Mouse (Mus musculus): ENCODE measurements around the gene Opalin. TPM values are rescaled to one million over a fixed set of nuclear protein-coding genes. Genes with fewer than 3 reads are reported as not detected.

Opalin gene
- not detected for polyA plus RNA-seq (2012; fragmentation: generic; extraction: Trizol)

DNA sequence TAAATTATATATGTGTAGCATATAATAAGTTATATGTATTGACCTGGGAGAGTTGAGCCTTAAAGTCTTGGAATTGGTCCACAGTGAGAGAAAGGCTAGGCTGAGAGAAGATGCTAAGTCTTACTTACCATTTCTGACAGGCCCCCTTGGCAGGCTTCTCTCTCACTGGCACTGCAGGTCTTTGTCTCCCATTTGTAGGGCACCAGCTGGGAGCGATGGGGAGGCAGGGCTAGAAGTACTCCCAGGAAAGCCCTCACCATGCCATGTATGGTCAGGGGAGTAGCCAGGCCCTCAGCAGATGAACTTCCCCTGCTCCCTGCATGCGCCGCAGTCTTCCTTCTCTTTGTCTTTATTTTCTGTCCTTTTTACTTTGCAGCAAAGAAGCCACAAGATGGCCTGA lies at the start of gene Opalin:
Opalin (minus strand) TSS at position 208 of the 400 bp plus-strand sequence.
- peaks cover 49% of the 10 kb centered on the region for H3K27me3 ChIP-seq (ENCODE audit: control insufficient read depth, insufficient read depth, insufficient read length)
- no peak within 1 kb of the TSS for H3K4me3 ChIP-seq
- no peaks in the 10 kb centered on the region for H3K36me3 ChIP-seq (ENCODE audit: control insufficient read depth, insufficient read depth)
- H3K79me2 ChIP-seq (ENCODE audit: control insufficient read depth, insufficient read depth), result no peaks in the 10 kb centered on the region
- H3K4me2 ChIP-seq (ENCODE audit: low read depth), result no peak within 1 kb of the TSS
- TF ChIP-seq E2F4 (IDR thresholded peaks at IDR 0.05; ENCODE audit: insufficient read depth), result no peak
- TF ChIP-seq POLR2AphosphoS2 (IDR thresholded peaks at IDR 0.05; ENCODE audit: insufficient read length, low read depth), result no peak
- no peak for TF ChIP-seq TCF3 (IDR thresholded peaks at IDR 0.05; ENCODE audit: insufficient read length, low read depth)
- no peak for TF ChIP-seq POLR2A (IDR thresholded peaks at IDR 0.05; ENCODE audit: insufficient read length, low read depth)
- TF ChIP-seq REST (IDR thresholded peaks at IDR 0.05; ENCODE audit: insufficient read depth, insufficient read length), result no peak
- TF ChIP-seq MAX (IDR thresholded peaks at IDR 0.05; ENCODE audit: low read depth), result no peak
- TF ChIP-seq MYOG (IDR thresholded peaks at IDR 0.05; ENCODE audit: control insufficient read depth in 1 of 3, insufficient read depth in 1 of 3, insufficient read length in 2 of 3, low read depth in 2 of 3), result no peak
- no peak within 1 kb of the TSS for H3ac ChIP-seq (ENCODE audit: control insufficient read depth, insufficient read length)

DNA sequence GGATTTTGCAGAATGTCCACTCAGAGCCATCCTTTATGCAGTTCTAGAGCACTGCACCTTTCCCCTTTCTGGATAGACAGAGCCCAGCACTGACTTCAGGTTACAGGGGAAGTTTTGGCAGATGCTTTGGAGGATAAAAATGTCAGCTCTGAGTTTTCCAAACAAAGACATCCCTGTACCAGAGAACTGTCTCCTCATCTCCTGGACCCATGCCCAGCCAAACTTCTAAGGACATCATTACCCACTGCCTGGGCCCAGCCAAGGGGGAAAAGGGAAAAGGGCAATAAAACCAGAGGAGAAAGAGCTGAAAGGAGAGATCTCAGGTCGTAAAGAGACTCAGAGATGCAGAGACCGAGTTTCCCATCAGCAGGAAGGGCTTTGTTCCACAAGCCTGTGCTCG lies 46.1 kb upstream of the Opalin start:
- Histone ChIP-seq H3K79me2 (ENCODE audit: control insufficient read depth, insufficient read depth) (no peaks in the 10 kb centered on the region), H3ac (ENCODE audit: control insufficient read depth, insufficient read length) (no peak overlapping the region), H3K27me3 (ENCODE audit: control insufficient read depth, insufficient read depth, insufficient read length) (peaks cover 26% of the 10 kb centered on the region), H3K4me2 (ENCODE audit: low read depth) (no peak overlapping the region), H3K36me3 (ENCODE audit: control insufficient read depth, insufficient read depth) (no peaks in the 10 kb centered on the region), H3K4me3 (no peak overlapping the region)
- TF ChIP-seq POLR2A (IDR thresholded peaks at IDR 0.05; ENCODE audit: insufficient read length, low read depth) (no peak), MAX (IDR thresholded peaks at IDR 0.05; ENCODE audit: low read depth) (no peak), USF1 (IDR thresholded peaks at IDR 0.05; ENCODE audit: low read depth) (no peak), TCF3 (IDR thresholded peaks at IDR 0.05; ENCODE audit: insufficient read length, low read depth) (no peak), TCF12 (IDR thresholded peaks at IDR 0.05; ENCODE audit: insufficient read depth, poor library complexity, severe bottlenecking) (no peak), REST (IDR thresholded peaks at IDR 0.05; ENCODE audit: insufficient read depth, insufficient read length) (no peak), CEBPB (IDR thresholded peaks at IDR 0.05; ENCODE audit: insufficient read depth, poor library complexity, severe bottlenecking) (no peak), E2F4 (IDR thresholded peaks at IDR 0.05; ENCODE audit: insufficient read depth) (no peak), SRF (IDR thresholded peaks at IDR 0.05; ENCODE audit: control insufficient read depth, insufficient read length, low read depth) (no peak), POLR2AphosphoS2 (IDR thresholded peaks at IDR 0.05; ENCODE audit: insufficient read length, low read depth) (no peak), MYOD1 (IDR thresholded peaks at IDR 0.05; ENCODE audit: control insufficient read depth in 1 of 3, insufficient read length in 2 of 3, low read depth in 2 of 3) (no peak), MYOG (IDR thresholded peaks at IDR 0.05; ENCODE audit: control insufficient read depth in 1 of 3, insufficient read depth in 1 of 3, insufficient read length in 2 of 3, low read depth in 2 of 3) (no peak)

DNA sequence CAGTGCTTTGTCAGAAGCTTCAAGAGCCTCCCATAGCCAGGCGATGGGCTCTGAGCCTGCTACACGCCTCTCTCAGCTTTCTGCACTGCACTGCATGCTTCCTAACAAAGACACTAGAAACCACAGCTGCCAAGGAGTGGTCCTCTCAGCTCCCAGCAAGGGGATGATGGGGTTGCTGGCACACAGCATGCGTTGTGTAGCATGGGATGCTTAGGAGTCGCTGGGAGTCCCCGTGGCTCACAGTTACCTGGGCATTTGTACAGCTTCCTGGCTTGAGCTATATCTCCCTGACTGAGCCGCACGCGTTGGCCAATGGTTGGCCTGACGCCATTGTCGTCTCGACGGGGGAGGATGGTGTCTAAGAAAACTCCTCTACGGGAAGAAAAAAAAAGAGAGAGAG lies 43.0 kb upstream of the Opalin start:
- H3K36me3 ChIP-seq (ENCODE audit: control insufficient read depth, insufficient read depth), result no peaks in the 10 kb centered on the region
- no peak overlapping the region for H3K4me2 ChIP-seq (ENCODE audit: low read depth)
- no peak overlapping the region for H3ac ChIP-seq (ENCODE audit: control insufficient read depth, insufficient read length)
- peaks cover 45% of the 10 kb centered on the region for H3K27me3 ChIP-seq (ENCODE audit: control insufficient read depth, insufficient read depth, insufficient read length)
- no peaks in the 10 kb centered on the region for H3K79me2 ChIP-seq (ENCODE audit: control insufficient read depth, insufficient read depth)
- TF ChIP-seq MYOD1 (IDR thresholded peaks at IDR 0.05; ENCODE audit: control insufficient read depth in 1 of 3, insufficient read length in 2 of 3, low read depth in 2 of 3) (no peak), CEBPB (IDR thresholded peaks at IDR 0.05; ENCODE audit: insufficient read depth, poor library complexity, severe bottlenecking) (no peak), POLR2AphosphoS2 (IDR thresholded peaks at IDR 0.05; ENCODE audit: insufficient read length, low read depth) (no peak), MYOG (IDR thresholded peaks at IDR 0.05; ENCODE audit: control insufficient read depth in 1 of 3, insufficient read depth in 1 of 3, insufficient read length in 2 of 3, low read depth in 2 of 3) (no peak), USF1 (IDR thresholded peaks at IDR 0.05; ENCODE audit: low read depth) (no peak), REST (IDR thresholded peaks at IDR 0.05; ENCODE audit: insufficient read depth, insufficient read length) (no peak), TCF12 (IDR thresholded peaks at IDR 0.05; ENCODE audit: insufficient read depth, poor library complexity, severe bottlenecking) (no peak), E2F4 (IDR thresholded peaks at IDR 0.05; ENCODE audit: insufficient read depth) (no peak), POLR2A (IDR thresholded peaks at IDR 0.05; ENCODE audit: insufficient read length, low read depth) (no peak), MAX (IDR thresholded peaks at IDR 0.05; ENCODE audit: low read depth) (no peak), TCF3 (IDR thresholded peaks at IDR 0.05; ENCODE audit: insufficient read length, low read depth) (no peak), SRF (IDR thresholded peaks at IDR 0.05; ENCODE audit: control insufficient read depth, insufficient read length, low read depth) (no peak)
- no peak overlapping the region for H3K4me3 ChIP-seq

DNA sequence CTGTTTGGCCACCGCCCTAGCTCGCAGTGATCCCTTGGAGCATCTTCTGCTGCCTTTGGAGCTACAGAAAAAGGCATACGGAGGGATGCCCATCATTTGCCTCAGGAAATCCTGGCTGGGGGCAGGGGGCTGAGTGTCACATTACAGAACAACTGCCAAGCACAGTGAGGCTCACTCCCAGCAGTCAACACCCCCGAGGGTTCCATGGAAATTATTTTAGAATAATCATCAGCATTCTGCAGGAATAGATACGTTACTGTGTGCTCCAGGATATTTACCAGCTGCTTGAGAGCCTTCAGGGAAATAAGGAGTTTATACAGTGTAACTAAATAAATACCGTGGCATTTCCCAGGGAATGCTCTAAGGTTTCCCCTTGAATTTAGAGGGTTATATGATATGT lies 41.4 kb upstream of the Opalin start:
- Histone ChIP-seq H3K4me2 (ENCODE audit: low read depth) (no peak overlapping the region), H3K4me3 (no peak overlapping the region), H3ac (ENCODE audit: control insufficient read depth, insufficient read length) (no peak overlapping the region), H3K79me2 (ENCODE audit: control insufficient read depth, insufficient read depth) (no peaks in the 10 kb centered on the region), H3K27me3 (ENCODE audit: control insufficient read depth, insufficient read depth, insufficient read length) (peaks cover 58% of the 10 kb centered on the region), H3K36me3 (ENCODE audit: control insufficient read depth, insufficient read depth) (no peaks in the 10 kb centered on the region)
- TF ChIP-seq MYOG (IDR thresholded peaks at IDR 0.05; ENCODE audit: control insufficient read depth in 1 of 3, insufficient read depth in 1 of 3, insufficient read length in 2 of 3, low read depth in 2 of 3) (no peak), POLR2A (IDR thresholded peaks at IDR 0.05; ENCODE audit: insufficient read length, low read depth) (no peak), TCF3 (IDR thresholded peaks at IDR 0.05; ENCODE audit: insufficient read length, low read depth) (no peak), CEBPB (IDR thresholded peaks at IDR 0.05; ENCODE audit: insufficient read depth, poor library complexity, severe bottlenecking) (no peak), E2F4 (IDR thresholded peaks at IDR 0.05; ENCODE audit: insufficient read depth) (no peak), POLR2AphosphoS2 (IDR thresholded peaks at IDR 0.05; ENCODE audit: insufficient read length, low read depth) (no peak), MAX (IDR thresholded peaks at IDR 0.05; ENCODE audit: low read depth) (no peak), TCF12 (IDR thresholded peaks at IDR 0.05; ENCODE audit: insufficient read depth, poor library complexity, severe bottlenecking) (no peak), USF1 (IDR thresholded peaks at IDR 0.05; ENCODE audit: low read depth) (no peak), SRF (IDR thresholded peaks at IDR 0.05; ENCODE audit: control insufficient read depth, insufficient read length, low read depth) (no peak), REST (IDR thresholded peaks at IDR 0.05; ENCODE audit: insufficient read depth, insufficient read length) (no peak), MYOD1 (IDR thresholded peaks at IDR 0.05; ENCODE audit: control insufficient read depth in 1 of 3, insufficient read length in 2 of 3, low read depth in 2 of 3) (no peak)
